Mouse (Mus musculus): ENCODE data around the gene Gpr152. TPM values are rescaled to one million over a fixed set of nuclear protein-coding genes. Genes with fewer than 3 reads are reported as not detected.

Gpr152 gene
- polyA plus RNA-seq, 1 experiment, result 0.11 TPM

- peak within 1 kb of the TSS; percentile 95 for H3K4me3 ChIP-seq (replicated peaks; ENCODE audit: insufficient read depth, low read depth, low read length)
- TF ChIP-seq POLR2A (IDR thresholded peaks at IDR 0.05; ENCODE audit: borderline replicate concordance, insufficient read depth, low read length), result no peak
- no peak for TF ChIP-seq CTCF (IDR thresholded peaks at IDR 0.05; ENCODE audit: borderline replicate concordance, insufficient read depth, low read depth, low read length)
- WGBS, result 77% methylated on average over 4 of the region's 4 CpGs
These were observed 51.3 kb downstream of the Gpr152 start, which contains the start of gene Tbc1d10c for GRCm38 (mm10) chr19:4190831-4191334. Gene Tbc1d10c (minus strand): TSS chr19:4191284.

GRCm38 (mm10) chr19:4191528-4192250 is 52.1 kb downstream of the Gpr152 start, which contains the start of gene Ppp1ca:
Gene Ppp1ca (plus strand): TSS chr19:4192065.
- TF ChIP-seq POLR2A (IDR thresholded peaks at IDR 0.05; ENCODE audit: borderline replicate concordance, insufficient read depth, low read length), result peak; percentile 76
- TF ChIP-seq CTCF (IDR thresholded peaks at IDR 0.05; ENCODE audit: borderline replicate concordance, insufficient read depth, low read depth, low read length), result peak; percentile 60; the same call in 1 of the 2 replicates
- H3K4me1 ChIP-seq (ENCODE audit: control insufficient read depth, insufficient read depth, low read length), result peaks cover 33% of the 10 kb centered on the region
- 3% methylated on average over 38 of the region's 47 CpGs for WGBS
- peak; percentile 94 to 95 for DNase-seq
- H3K27ac ChIP-seq (ENCODE audit: insufficient read depth, low read length), result peak within 1 kb of the TSS; percentile 49
- H3K4me3 ChIP-seq (replicated peaks; ENCODE audit: insufficient read depth, low read depth, low read length), result peak within 1 kb of the TSS; percentile 95
- no peaks in the 10 kb centered on the region for H3K27me3 ChIP-seq (ENCODE audit: control insufficient read depth, insufficient read depth, low read length)

More at GRCm38 (mm10) chr19:4190831-4191334, 51.3 kb downstream of the Gpr152 start, which contains the start of gene Tbc1d10c:
- no peak for DNase-seq
- H3K27ac ChIP-seq (ENCODE audit: insufficient read depth, low read length), result peak within 1 kb of the TSS; percentile 49
- peaks cover 26% of the 10 kb centered on the region for H3K4me1 ChIP-seq (ENCODE audit: control insufficient read depth, insufficient read depth, low read length)
- no peaks in the 10 kb centered on the region for H3K27me3 ChIP-seq (ENCODE audit: control insufficient read depth, insufficient read depth, low read length)

- Histone ChIP-seq H3K4me1 (ENCODE audit: control insufficient read depth, insufficient read depth, low read length) (peaks cover 38% of the 10 kb centered on the region), H3K4me3 (replicated peaks; ENCODE audit: insufficient read depth, low read depth, low read length) (peak overlapping the region; percentile 95), H3K27me3 (ENCODE audit: control insufficient read depth, insufficient read depth, low read length) (no peaks in the 10 kb centered on the region), H3K27ac (ENCODE audit: insufficient read depth, low read length) (peak overlapping the region; percentile 49)
- no peak for TF ChIP-seq POLR2A (IDR thresholded peaks at IDR 0.05; ENCODE audit: borderline replicate concordance, insufficient read depth, low read length)
- TF ChIP-seq CTCF (IDR thresholded peaks at IDR 0.05; ENCODE audit: borderline replicate concordance, insufficient read depth, low read depth, low read length), result no peak
- under 1% methylated on average over 52 of the region's 52 CpGs for WGBS
- DNase-seq, result no peak
These were observed 52.8 kb downstream of the Gpr152 start for GRCm38 (mm10) chr19:4192251-4192985.

- H3K27ac ChIP-seq (ENCODE audit: insufficient read depth, low read length), result peak overlapping the region; percentile 49; the same call in 1 of the 2 replicates
- no peak for TF ChIP-seq CTCF (IDR thresholded peaks at IDR 0.05; ENCODE audit: borderline replicate concordance, insufficient read depth, low read depth, low read length)
- no peak for TF ChIP-seq POLR2A (IDR thresholded peaks at IDR 0.05; ENCODE audit: borderline replicate concordance, insufficient read depth, low read length)
These were observed 53.5 kb downstream of the Gpr152 start for GRCm38 (mm10) chr19:4193129-4193528.

GRCm38 (mm10) chr19:4194021-4194724 is 54.6 kb downstream of the Gpr152 start:
- Histone ChIP-seq H3K4me1 (ENCODE audit: control insufficient read depth, insufficient read depth, low read length) (peaks cover 40% of the 10 kb centered on the region), H3K27me3 (ENCODE audit: control insufficient read depth, insufficient read depth, low read length) (no peaks in the 10 kb centered on the region), H3K4me3 (replicated peaks; ENCODE audit: insufficient read depth, low read depth, low read length) (no peak overlapping the region), H3K27ac (ENCODE audit: insufficient read depth, low read length) (peak overlapping the region; percentile 13; the same call in 1 of the 2 replicates)
- DNase-seq, result no peak
- TF ChIP-seq CTCF (IDR thresholded peaks at IDR 0.05; ENCODE audit: borderline replicate concordance, insufficient read depth, low read depth, low read length), result no peak
- TF ChIP-seq POLR2A (IDR thresholded peaks at IDR 0.05; ENCODE audit: borderline replicate concordance, insufficient read depth, low read length), result no peak
- WGBS, result 34% methylated on average over 8 of the region's 8 CpGs

More at GRCm38 (mm10) chr19:4193129-4193528, 53.5 kb downstream of the Gpr152 start:
- peak overlapping the region; percentile 95 for H3K4me3 ChIP-seq (replicated peaks; ENCODE audit: insufficient read depth, low read depth, low read length)
- H3K27me3 ChIP-seq (ENCODE audit: control insufficient read depth, insufficient read depth, low read length), result no peaks in the 10 kb centered on the region
- H3K4me1 ChIP-seq (ENCODE audit: control insufficient read depth, insufficient read depth, low read length), result peaks cover 40% of the 10 kb centered on the region
- 8% methylated on average over 6 of the region's 6 CpGs for WGBS
- no peak for DNase-seq

- Histone ChIP-seq H3K4me3 (replicated peaks; ENCODE audit: insufficient read depth, low read depth, low read length) (no peak overlapping the region), H3K4me1 (ENCODE audit: control insufficient read depth, insufficient read depth, low read length) (peaks cover 40% of the 10 kb centered on the region), H3K27ac (ENCODE audit: insufficient read depth, low read length) (peak overlapping the region; percentile 77), H3K27me3 (ENCODE audit: control insufficient read depth, insufficient read depth, low read length) (no peaks in the 10 kb centered on the region)
- no peak for TF ChIP-seq POLR2A (IDR thresholded peaks at IDR 0.05; ENCODE audit: borderline replicate concordance, insufficient read depth, low read length)
- no peak for TF ChIP-seq CTCF (IDR thresholded peaks at IDR 0.05; ENCODE audit: borderline replicate concordance, insufficient read depth, low read depth, low read length)
- DNase-seq, result peak; percentile 89 to 91
- 9% methylated on average over 12 of the region's 12 CpGs for WGBS
These were observed 55.4 kb downstream of the Gpr152 start for GRCm38 (mm10) chr19:4194776-4195650.

Other genes with a start within 250 kb of the Gpr152 start
- 29.9 and 32.3 TPM in 2 replicates for gene Tcirg1, start 232.7 kb upstream of the Gpr152 start, polyA plus RNA-seq (2012; rRNA removed)
- 363 and 369 TPM in 2 replicates for gene Ndufs8, start 227.0 kb upstream of the Gpr152 start, polyA plus RNA-seq (2012; rRNA removed)
- gene Aldh3b1, start 210.0 kb upstream of the Gpr152 start, polyA plus RNA-seq (2012; rRNA removed), result 7.0 and 8.0 TPM in 2 replicates
- 14.3 and 14.5 TPM in 2 replicates for gene Unc93b1, start 204.6 kb upstream of the Gpr152 start, polyA plus RNA-seq (2012; rRNA removed)
- 0.11 and 0.21 TPM in 2 replicates for gene Aldh3b3, start 181.1 kb upstream of the Gpr152 start, polyA plus RNA-seq (2012; rRNA removed)
- gene Aldh3b2, start 167.5 kb upstream of the Gpr152 start, polyA plus RNA-seq (2012; rRNA removed), result 0.32 and 0.36 TPM in 2 replicates
- gene Acy3, start 153.2 kb upstream of the Gpr152 start, polyA plus RNA-seq (2012; rRNA removed), result 9.7 and 10.8 TPM in 2 replicates
- gene Tbx10, start 147.0 kb upstream of the Gpr152 start, polyA plus RNA-seq (2012; rRNA removed), result 0.08 and 0.33 TPM in 2 replicates
- 8.4 and 9.4 TPM in 2 replicates for gene Nudt8, start 139.2 kb upstream of the Gpr152 start, polyA plus RNA-seq (2012; rRNA removed)
- 4.8 and 5.5 TPM in 2 replicates for gene Gm49405, start 139.2 kb upstream of the Gpr152 start, polyA plus RNA-seq (2012; rRNA removed)
- 15.8 and 19.9 TPM in 2 replicates for gene Doc2g, start 136.5 kb upstream of the Gpr152 start, polyA plus RNA-seq (2012; rRNA removed)
- 331 and 332 TPM in 2 replicates for gene Ndufv1, start 127.0 kb upstream of the Gpr152 start, polyA plus RNA-seq (2012; rRNA removed)
- 517 and 561 TPM in 2 replicates for gene Gstp1, start 101.8 kb upstream of the Gpr152 start, polyA plus RNA-seq (2012; rRNA removed)
- 8.0 and 10.0 TPM in 2 replicates for gene Gstp2, start 93.8 kb upstream of the Gpr152 start, polyA plus RNA-seq (2012; rRNA removed)
- not detected in 2 replicates for gene Gstp3, start 80.2 kb upstream of the Gpr152 start, polyA plus RNA-seq (2012; rRNA removed)
- 5.5 and 8.0 TPM in 2 replicates for gene Cabp2, start 58.2 kb upstream of the Gpr152 start, polyA plus RNA-seq (2012; rRNA removed)
- 88.7 and 97.0 TPM in 2 replicates for gene Cdk2ap2, start 42.6 kb upstream of the Gpr152 start, polyA plus RNA-seq (2012; rRNA removed)
- 568 and 602 TPM in 2 replicates for gene Pitpnm1, start 39.8 kb upstream of the Gpr152 start, polyA plus RNA-seq (2012; rRNA removed)
- gene Aip, start 13.9 kb upstream of the Gpr152 start, polyA plus RNA-seq (2012; rRNA removed), result 207 and 209 TPM in 2 replicates
- 0.06 and 0.16 TPM in 2 replicates for gene Cabp4, start 4.2 kb downstream of the Gpr152 start, polyA plus RNA-seq (2012; rRNA removed)
- gene Coro1b, start 8.8 kb downstream of the Gpr152 start, polyA plus RNA-seq (2012; rRNA removed), result 240 and 294 TPM in 2 replicates
- 0.98 and 1.2 TPM in 2 replicates for gene Ptprcap, start 13.8 kb downstream of the Gpr152 start, polyA plus RNA-seq (2012; rRNA removed)
- gene Rps6kb2, start 23.6 kb downstream of the Gpr152 start, polyA plus RNA-seq (2012; rRNA removed), result 93.6 and 95.0 TPM in 2 replicates
- 25.8 and 31.2 TPM in 2 replicates for gene Carns1, start 35.7 kb downstream of the Gpr152 start, polyA plus RNA-seq (2012; rRNA removed)
- gene Tbc1d10c, start 51.5 kb downstream of the Gpr152 start, polyA plus RNA-seq (2012; rRNA removed), result 1.1 and 1.4 TPM in 2 replicates
- 316 and 348 TPM in 2 replicates for gene Ppp1ca, start 52.3 kb downstream of the Gpr152 start, polyA plus RNA-seq (2012; rRNA removed)
- gene Rad9a, start 61.9 kb downstream of the Gpr152 start, polyA plus RNA-seq (2012; rRNA removed), result 31.9 and 37.6 TPM in 2 replicates
- 4.3 and 5.0 TPM in 2 replicates for gene Clcf1, start 74.5 kb downstream of the Gpr152 start, polyA plus RNA-seq (2012; rRNA removed)
- 0.77 TPM in 1 of 2 replicates, not detected in the other for gene AC109138.7, start 74.6 kb downstream of the Gpr152 start, polyA plus RNA-seq (2012; rRNA removed)
- gene Pold4, start 92.1 kb downstream of the Gpr152 start, polyA plus RNA-seq (2012; rRNA removed), result 39.3 and 40.1 TPM in 2 replicates
- gene Ssh3, start 129.4 kb downstream of the Gpr152 start, polyA plus RNA-seq (2012; rRNA removed), result 139 and 151 TPM in 2 replicates
- gene Ankrd13d, start 143.3 kb downstream of the Gpr152 start, polyA plus RNA-seq (2012; rRNA removed), result 74.3 and 76.1 TPM in 2 replicates
- gene Grk2, start 166.4 kb downstream of the Gpr152 start, polyA plus RNA-seq (2012; rRNA removed), result 226 and 239 TPM in 2 replicates